In genomic region chr9:58265368-58265767, GRCm38 (mm10) we compare ENCODE assay signal across 22 mouse cellular contexts. TPM values are rescaled to one million over a fixed set of nuclear protein-coding genes. Genes with fewer than 3 reads are reported as not detected.
"Had no signal": no experiment of that assay in that cellular context is flagged by ENCODE, and none has a peak within 500 bp of the region (broad histone marks: within the 10 kb centered on the region; RNA-seq: fewer than 3 reads in every experiment).

No protein-coding gene starts in this region.

- H3K4me1 ChIP-seq: midbrain, embryonic 13.5 days had no signal

- H3K9ac ChIP-seq: liver, embryonic 14.5 days; lung, embryonic 15.5 days; midbrain, embryonic 13.5 days; neural tube, embryonic 13.5 days had no signal

- H3K4me2 ChIP-seq: lung, embryonic 15.5 days; midbrain, embryonic 13.5 days; neural tube, embryonic 13.5 days had no signal

- H3K27me3 ChIP-seq: lung, embryonic 15.5 days; midbrain, embryonic 13.5 days; neural tube, embryonic 13.5 days had no signal

- H3K9me3 ChIP-seq: lung, embryonic 15.5 days; midbrain, embryonic 10.5 days; midbrain, embryonic 13.5 days; neural tube, embryonic 13.5 days had no signal

- DNase-seq: kidney, adult 18-20 months; kidney, adult 9 months; kidney, postnatal 10 days; kidney, postnatal 36 days; layer of hippocampus, postnatal 36 days; lung, adult 18-20 months; lung, postnatal 10 days; lung, postnatal 36 days; retina, postnatal 1 day; right cerebral cortex, postnatal 25 days; thymus, adult 18-20 months; thymus, postnatal 36 days had no signal

- ATAC-seq: midbrain, embryonic 13.5 days; midbrain, embryonic 16.5 days had no signal

- H3K27ac ChIP-seq: left cerebral cortex, adult 2 months; liver, embryonic 14.5 days; midbrain, embryonic 10.5 days; midbrain, embryonic 13.5 days; neural tube, embryonic 13.5 days had no signal

- H3K4me3 ChIP-seq: left cerebral cortex, adult 2 months; lung, embryonic 15.5 days; midbrain, embryonic 10.5 days; midbrain, embryonic 13.5 days; myocyte; neural tube, embryonic 13.5 days had no signal

RNA-seq across cellular contexts. Expression of gene Loxl1, which starts 47.6 kb away (rescaled TPM):
- total RNA-seq: monocyte, adult 5-6 weeks; neutrophil, adult 5-6 weeks had no signal
